Mouse (Mus musculus): Measurements from ENCODE around the gene Zfp143.

Gene Zfp143

DNA sequence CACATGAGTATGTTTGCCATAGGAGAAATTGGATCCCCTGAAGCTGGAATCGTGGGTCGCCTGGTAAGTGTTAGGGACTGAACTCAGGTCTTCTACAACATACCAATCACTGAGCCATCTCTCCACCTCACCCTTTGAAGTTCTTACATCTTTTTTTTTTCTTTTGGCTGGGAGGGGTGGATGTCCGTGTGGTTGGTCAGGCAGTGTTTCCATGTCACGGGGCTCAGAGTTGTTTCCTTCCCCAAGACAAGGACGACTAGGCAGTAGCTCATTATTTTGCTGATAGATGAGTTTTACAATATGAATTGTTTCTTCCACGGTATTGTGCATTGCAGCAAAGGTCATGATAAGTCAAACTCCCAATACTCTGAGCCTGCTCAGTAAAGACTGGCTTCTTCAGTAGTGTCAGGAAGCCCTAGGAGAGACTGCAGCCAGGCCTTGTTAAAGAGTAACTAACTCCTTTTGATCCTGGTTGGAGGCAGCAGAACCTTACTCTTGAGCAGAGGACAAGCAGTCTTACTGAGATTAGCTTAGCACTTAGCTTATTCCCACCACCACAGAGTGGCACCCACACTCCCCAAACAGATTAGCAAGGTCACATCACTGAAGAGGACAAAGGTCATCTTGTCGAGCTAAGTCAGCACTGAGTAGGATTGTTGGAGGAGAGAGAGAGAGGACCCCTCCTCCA lies 36.2 kb downstream of the Zfp143 start:
- 79% methylated on average over 7 of the region's 7 CpGs for WGBS

DNA sequence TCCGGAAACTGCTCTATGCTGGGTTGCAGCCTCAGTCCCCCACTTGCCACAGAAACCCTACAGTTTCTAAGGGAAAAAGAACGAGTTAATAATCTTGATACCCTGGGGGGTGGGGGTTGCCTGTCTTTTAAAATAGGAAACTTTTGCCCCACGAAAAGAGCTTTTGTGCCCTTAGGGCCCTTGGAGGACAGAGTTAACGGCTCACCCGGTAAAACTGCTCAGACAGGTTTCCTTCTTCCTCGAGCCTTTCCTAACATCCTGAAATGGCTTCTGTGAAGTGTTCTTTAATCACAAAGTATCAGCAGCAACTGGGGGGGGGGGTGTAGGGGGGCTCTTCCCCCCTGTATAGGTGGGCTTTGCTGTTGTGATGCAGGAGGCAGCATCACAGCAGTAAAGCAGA lies 39.8 kb downstream of the Zfp143 start:
- WGBS = 62% methylated on average over 6 of the region's 6 CpGs

DNA sequence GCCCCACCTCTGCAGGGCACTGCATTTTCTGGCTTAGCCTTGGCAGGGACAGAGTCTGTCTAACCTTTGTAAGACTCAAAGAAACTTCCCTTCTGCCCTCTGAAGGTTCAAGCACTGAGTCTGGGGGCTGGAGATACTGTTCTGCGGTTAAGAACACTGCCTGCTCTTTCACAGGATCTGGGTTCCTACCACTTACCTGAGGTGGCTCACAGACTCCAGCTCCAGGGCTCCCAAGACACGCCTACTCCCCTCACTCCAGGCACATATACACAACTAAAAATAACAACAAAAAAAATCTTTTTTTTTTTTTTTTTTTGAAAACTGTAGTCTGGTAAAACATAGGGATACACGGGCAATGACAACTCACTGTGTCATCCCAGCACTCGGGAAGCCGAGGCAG lies 40.2 kb downstream of the Zfp143 start:
- WGBS = 79% methylated on average over 5 of the region's 5 CpGs

DNA sequence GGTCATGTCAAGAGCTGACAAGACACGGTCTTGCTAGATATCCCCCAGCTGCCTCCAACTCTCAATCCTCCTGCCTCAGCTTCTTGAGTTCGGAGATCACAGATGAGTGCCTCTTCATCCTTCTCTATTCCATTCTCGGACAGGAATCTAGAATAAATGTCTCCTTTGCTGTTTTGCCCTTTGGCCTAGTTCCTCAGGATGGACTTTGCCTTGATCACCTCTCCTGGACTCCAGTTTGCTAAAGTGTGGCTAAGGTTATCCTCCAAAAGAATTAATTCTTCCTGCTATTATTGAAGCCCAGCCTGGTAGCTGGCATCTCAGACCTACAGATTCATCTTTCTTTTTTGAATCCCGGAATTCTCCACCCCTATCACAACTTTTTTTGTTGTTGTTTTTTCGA lies 44.0 kb downstream of the Zfp143 start:
- 89% methylated on average over 5 of the region's 5 CpGs for WGBS

DNA sequence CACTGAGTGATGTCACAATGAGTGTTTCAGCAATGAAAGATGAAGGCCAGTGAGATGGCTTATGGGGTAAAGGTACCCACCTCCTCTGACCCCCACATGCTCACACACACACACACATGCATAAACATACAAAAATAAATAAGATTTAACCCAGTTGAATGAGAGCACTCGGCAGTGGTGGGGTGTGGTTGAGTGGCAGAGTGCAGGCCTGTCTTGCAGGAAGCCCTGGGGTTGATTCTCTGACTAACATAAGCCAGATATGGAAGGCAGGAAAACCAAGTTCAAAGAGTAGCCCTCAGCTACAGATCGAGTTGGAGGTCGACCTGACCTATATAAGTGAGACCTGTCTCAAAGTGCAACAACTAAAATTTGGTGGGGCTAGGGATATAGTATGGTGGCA lies 45.6 kb downstream of the Zfp143 start:
- 77% methylated on average over 3 of the region's 3 CpGs for WGBS

DNA sequence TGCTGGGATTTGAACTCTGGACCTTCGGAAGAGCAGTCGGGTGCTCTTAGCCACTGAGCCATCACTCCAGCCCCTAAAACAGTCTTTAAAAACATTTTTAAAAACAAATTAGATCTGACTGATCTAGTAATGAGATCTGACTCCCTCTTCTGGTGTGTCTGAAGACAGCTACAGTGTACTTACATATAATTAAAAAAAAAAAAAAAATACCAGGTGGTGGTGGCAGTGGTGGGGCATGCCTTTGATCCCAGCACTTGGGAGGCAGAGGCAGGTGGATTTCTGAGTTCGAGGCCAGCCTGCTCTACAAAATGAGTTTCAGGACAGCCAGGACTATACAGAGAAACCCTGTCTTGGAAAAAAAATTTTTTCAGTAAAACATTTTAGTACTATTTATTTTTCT lies 47.5 kb downstream of the Zfp143 start:
- 87% methylated on average over 3 of the region's 3 CpGs for WGBS

DNA sequence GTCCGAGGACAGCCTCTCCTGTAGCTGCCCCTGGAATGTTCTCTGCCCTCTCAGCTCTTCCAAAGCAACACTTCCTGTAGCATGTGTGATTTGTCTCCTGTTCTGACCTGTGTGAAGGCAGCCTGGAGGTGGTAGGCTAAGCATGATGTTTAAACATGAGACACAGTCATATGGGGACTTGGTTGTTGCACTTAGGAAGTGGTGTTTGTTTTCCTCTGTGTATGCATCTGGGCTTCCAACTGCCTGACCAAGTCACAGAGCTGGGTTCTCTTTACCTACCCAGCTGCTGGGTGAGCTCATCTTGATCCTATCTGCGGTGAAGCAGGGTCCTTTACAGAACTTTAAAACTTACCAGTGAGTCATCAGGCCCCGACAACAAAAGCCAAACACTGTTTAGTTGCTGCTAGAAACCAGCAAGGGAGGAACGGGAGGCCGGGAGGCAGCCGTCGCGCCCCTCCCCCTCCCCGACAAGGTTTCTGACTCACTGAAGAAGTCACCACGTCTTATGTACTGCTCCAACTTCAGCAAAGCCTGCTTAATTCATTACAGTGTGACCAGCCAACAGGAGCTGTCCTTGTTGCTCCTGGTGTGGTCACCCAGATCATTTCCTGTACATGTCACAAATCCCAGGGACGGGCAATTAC lies 48.1 kb downstream of the Zfp143 start:
- WGBS = 18% methylated on average over 11 of the region's 11 CpGs

DNA sequence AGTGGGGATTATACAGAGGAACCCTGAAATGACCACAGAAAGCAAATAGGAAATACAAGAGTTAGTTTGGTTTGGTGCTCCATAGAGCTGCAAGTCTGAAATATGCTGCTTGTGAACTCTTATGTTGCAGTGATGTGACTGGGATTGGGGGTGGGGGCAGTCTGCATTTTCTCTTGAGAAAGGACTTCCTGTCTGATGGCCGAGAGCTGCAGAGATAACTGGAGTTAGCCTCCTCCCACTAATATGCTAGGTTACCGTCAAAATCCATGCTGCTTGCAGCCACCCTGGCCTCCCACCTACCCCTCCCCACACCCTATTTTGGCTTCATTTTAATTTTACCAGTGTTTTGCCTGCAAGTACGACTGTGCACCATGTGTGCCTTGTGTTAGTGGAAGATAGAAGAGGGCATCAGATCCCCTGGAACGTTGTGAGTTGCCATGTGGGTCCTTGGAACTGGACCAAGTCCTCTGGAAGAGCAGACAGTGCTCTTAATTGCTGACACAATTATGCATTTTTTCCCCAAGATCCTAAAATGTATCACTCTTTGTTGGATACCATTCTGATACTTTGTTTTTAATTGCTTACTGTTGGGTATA lies 49.1 kb downstream of the Zfp143 start:
- WGBS = 41% methylated on average over 4 of the region's 4 CpGs

DNA sequence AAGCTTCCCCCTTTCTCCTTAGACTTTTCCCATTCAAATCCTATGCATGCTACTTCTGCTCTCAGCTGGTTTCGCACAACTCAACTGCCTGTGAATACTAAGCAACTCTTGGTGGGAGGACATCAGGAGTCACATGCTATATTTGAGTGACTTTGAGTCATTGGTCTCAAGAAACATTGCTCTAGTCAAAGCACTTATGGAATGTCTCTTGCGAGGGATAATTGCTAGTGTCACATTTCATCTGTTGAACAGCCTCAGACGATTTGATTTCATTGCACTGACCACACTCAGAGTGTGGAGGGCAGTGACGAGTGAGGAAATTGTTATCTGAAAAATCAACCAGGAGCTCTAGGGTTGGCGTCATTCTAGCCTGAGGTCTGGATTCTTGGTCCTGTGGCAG lies 53.7 kb downstream of the Zfp143 start:
- 77% methylated on average over 5 of the region's 5 CpGs for WGBS

DNA sequence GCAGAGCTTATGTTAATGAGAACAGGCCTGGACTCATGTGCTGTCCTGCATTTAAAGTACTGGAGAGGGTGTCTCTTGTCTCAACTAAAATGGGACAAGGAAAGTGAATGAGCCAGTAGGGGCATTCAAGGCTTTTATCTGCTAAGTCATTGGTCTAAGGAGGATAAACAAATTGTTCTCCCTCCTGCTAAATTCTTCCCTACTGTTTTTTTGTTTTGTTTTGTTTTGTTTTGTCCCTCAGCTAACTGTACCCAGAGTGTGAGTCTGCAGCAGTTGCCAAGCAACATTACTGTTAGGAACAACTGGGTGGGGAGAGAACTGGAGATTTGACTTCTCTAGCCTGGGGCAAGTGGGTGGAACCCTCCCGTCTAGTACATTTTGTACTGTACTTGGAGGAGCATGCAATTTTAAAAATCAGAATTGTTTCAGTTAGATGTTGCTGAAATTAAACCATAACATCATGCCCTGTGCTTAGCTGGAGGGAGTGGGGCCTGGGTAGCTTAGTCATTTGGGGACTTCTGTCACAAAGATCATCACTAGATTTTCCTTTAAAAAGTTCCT lies 55.8 kb downstream of the Zfp143 start:
- WGBS = 26% methylated on average over 1 of the region's 1 CpGs

DNA sequence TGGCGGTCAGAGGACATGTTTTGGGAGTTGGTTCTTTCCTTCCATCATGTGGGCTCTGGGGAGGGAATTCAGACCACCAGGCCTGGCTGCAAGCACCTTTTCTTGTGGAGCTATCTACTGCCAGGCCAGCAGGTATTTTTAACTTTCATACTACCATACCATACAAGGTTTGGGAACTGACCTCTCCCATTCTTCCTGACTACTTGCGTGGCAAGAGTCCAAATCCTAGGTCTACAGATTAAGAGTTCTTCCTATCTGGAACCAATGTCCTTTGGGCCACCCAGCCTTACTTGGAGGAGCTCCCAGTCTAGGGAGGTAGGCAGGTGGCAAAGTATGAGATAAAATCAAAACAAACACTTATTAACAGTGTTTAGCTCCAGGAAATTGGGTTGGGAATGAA lies 57.4 kb downstream of the Zfp143 start:
- WGBS = 88% methylated on average over 2 of the region's 2 CpGs

DNA sequence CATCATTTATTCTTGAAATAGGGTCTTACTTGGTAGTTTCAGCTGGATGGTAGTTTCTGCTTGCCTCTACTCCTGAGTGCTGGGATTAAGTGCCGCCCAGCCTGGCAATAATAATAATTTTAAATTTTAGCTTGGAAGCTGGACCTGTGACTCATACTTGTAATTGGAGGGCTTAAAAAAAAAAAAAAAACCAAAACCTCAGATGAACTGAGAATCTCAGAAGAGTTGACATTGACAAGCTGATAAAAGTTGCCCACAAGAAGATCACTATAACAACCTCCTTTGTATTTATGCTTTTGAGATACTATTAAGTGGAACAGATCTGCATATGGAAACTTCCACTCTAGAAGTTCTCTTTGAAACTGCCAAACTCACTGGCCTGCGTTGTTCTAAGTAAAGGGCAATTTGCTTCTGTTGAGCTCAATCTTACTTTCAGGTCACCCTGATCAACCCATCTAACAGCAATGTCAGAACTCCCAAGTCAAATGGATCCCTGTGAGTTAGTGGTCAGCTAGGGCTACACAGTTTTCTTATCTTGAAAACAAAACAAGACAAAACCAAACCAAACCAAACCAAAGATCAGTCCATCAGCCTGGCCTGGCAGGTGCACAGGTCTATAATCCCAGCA lies 59.3 kb downstream of the Zfp143 start:
- 80% methylated on average over 2 of the region's 2 CpGs for WGBS

DNA sequence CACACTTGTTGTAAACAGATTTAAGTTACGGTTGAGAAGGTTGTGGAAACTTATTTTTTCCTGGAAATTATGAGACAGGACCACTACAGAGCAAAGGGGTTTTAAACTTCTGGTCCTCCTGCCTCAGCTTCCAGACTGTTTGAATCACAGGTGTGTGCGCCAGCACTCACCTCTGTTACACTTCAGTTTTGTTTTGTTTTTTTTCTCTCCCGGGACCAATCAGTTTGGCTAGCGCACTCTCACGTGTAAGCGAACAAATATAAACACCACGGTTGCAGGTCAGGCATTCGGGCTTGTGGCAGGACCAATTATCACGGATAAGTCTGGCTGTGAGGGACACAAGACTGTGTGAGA lies 60.1 kb downstream of the Zfp143 start:
- WGBS = 5% methylated on average over 9 of the region's 9 CpGs

DNA sequence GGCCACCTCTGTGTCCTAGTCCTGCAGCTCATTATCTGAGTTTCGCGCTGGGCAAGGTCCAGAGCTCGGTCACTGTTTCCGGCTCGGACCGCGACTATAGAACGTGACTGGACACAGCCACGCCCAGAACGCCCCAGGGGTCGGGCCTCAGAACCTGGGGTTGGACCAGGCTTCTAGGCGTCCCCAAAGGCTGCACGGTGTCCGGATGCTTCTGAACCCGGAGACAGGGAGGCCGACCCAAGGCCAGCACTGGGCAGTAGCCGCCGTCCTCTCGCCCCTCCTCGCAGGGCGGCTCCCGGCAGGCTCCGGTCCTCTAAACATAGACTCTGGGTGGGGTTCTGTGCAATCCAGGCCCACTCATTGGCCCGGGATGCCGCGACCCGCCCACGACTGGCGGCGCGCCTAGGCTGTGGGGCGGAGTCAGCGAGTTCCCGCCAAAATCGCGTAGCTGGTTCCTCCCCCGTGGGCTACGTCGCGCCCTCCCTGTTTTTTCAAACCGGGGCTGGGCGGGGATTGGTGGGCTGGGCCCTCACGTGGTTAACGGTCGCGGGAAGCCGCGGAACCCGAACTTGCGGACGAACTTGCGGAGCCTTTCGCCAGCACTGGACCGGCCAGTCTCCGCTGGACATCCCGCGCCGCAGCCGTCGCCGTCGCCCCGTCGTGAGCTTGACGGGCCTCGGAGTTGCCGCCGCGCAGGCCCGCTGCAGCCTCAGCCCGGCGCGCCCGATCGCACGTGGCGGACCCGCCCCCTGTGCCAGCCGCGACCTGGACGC lies 60.7 kb downstream of the Zfp143 start, which contains the start of gene Wee1:
Wee1 (plus strand) TSS at position 531 of the 773 bp plus-strand sequence.
- WGBS = 0% methylated on average over 81 of the region's 81 CpGs

DNA sequence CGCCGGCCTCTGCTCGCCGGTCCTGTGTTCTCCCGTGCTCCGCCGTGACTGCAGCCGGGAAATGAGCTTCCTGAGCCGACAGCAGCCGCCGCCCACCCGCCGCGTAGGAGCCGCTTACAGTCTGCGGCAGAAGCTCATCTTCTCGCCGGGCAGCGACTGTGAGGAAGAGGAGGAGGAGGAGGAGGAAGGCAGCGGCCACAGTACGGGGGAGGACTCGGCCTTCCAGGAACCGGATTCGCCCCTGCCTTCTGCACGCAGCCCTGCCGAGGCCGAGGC lies 61.2 kb downstream of the Zfp143 start:
- under 1% methylated on average over 27 of the region's 27 CpGs for WGBS

DNA sequence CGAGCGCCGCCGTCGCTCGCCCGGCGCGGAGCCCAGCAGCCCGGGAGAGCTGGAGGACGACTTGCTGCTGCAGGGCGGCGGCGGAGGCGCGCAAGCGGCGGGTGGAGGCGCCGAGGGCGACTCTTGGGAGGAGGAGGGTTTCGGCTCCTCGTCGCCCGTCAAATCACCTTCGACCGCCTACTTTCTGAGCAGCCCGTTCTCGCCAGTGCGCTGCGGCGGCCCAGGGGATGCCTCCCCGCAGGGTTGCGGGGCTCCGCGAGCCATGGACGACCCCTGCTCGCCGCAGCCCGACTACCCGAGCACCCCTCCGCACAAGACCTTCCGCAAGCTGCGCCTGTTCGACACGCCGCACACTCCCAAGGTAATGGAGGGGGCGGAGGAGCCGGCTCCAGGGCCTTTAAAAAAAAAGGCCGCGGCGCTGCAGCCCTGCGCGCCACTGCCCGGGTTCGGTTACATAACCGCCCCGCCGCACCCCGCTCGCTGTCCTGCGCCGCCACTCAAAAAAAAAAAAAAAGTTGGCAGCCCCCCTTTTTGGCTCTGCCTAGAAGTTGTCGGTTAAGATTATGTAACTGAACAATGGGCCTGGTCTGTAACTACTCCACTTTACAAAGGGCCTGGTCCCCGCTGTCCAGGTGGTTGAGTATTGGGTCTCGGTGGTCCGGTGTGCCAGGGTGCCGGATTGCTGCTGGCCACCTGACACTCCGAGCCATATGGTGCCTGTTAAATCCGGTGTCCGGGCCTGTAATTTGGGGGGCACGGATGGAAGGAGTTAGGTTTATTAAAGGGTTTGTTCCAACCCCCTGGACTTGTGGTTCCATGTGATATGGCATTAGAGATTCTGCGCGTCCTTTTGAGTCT lies 61.8 kb downstream of the Zfp143 start:
- 1% methylated on average over 74 of the region's 74 CpGs for WGBS

DNA sequence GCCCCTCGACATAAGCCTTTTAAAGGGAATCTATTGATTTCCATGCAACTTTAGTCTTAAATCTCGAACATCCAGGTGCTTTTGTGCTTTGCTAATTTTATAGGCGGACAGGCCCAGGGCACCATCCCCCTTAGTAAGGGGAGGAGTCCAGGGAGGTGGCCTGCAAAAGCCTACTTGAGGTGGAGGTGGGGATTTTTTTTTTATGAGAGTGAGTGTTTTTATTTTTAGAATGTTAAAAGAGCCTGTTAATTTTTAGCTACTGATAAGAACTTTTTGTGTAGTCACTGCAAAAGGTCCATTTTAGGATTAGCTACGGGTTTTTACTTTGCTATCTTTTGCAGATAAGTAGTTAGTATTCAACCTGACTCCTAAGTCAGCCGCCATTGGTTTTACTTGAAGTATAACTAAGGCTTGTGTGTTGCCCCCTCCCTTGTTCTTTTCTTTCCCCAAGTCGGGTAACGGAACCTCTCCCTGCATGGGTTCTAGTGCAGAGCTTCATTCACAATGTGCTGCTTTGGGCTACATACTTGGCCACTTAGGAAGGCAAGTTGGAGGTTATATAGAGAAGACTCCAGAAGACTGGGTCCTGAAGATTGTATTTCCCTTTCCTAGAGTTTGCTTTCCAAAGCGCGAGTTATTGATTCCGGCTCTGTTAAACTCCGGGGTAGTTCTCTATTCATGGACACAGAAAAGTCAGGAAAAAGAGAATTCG lies 63.0 kb downstream of the Zfp143 start:
- 60% methylated on average over 12 of the region's 12 CpGs for WGBS

DNA sequence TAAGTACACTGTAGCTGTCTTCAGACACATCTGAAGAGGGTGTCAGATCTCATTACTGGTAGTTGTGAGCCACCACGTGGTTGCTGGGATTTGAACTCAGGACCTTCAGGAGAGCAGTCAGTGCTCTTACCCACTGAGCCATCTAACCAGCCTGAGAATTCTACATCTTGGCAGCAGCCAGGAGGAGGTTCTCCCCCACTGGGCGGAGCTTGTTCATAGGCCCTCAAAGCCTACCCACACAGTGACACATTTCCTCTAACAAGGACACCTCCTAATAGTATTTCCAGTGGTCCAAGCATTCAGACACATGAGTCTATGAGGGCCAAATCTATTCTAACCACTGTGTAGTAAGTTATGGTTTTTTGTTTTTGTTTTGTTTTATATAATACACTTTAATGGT lies 67.5 kb downstream of the Zfp143 start:
- 94% methylated on average over 2 of the region's 2 CpGs for WGBS

DNA sequence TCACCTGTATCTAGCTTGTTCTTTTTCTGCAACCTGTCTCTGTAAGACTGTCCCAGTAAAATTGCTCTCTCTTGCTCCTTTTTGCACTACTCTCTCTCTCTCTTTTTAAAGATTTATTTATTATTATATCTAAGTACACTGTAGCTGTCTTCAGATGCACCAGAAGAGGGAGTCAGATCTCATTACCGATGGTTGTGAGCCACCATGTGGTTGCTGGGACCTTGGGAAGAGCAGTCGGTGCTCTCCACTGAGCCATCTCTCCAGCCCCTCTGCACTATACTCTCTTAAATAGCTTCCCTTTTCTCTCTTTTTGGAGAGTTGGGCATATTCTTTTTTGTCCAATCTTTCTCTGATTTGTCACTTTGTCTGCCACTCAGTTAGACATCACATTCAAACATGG lies 71.3 kb downstream of the Zfp143 start:
- WGBS = 80% methylated on average over 2 of the region's 2 CpGs

DNA sequence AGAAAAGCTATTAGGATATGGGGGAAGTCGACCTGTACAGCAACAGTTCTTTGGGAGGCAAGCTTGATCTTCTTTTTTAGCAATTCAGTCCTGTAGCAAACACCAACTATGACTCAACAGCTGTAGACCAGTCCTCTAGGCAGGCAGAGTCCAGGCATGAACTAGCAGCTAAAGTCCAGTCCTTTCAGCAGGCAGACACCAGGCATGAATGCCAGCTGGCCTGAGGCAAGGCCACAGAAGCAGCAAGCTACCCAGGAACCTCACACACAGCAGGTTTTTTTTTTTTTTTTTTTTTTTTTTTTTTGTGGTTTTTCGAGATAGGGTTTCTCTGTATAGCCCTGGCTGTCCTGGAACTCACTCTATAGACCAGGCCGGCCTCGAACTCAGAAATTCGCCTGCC lies 73.0 kb downstream of the Zfp143 start:
- WGBS = 95% methylated on average over 5 of the region's 5 CpGs
